Mouse (Mus musculus) left cerebral cortex, postnatal 14 days (tissue): ENCODE measurements around the gene Hist1h1b. TPM values are rescaled to one million over a fixed set of nuclear protein-coding genes. Genes with fewer than 3 reads are reported as not detected.
"Not testable (repeated sequence)": the region's sequence is repeated elsewhere in the genome, so short reads cannot be mapped to it uniquely, and the experiment has no call there.

Source experiments
- DNase-seq, 2 experiments: peaks; one replicate each; pipeline ENCODE4 v3.0.0; 2021 to 2022; ENCODE audit warnings: low spot score in 2 of 2, mixed read lengths in 1 of 2
- intact Hi-C: fragments of 180-260 bp; cut with DNase I; formaldehyde crosslinking; loops from one replicate; pipeline ENCODE4 v1.15.1; 2025
- total RNA-seq, 2 experiments: library from RNA; stranded (reverse); gene quantifications; 2 replicates each; pipeline ENCODE4 v1.2.3; 2021

Hist1h1b gene
- total RNA-seq, 2 experiments from 2014 or later, result 7.6 to 10.5 TPM

GRCm38 (mm10) chr13:21783255-21783617, 2.8 kb upstream of the Hist1h1b start, which contains the start of gene Hist1h3i:
Hist1h3i (minus strand) TSS chr13:21783370.
- intact Hi-C loops, result no loop called here
- peak; percentile 76 to 80 for DNase-seq

DNA sequence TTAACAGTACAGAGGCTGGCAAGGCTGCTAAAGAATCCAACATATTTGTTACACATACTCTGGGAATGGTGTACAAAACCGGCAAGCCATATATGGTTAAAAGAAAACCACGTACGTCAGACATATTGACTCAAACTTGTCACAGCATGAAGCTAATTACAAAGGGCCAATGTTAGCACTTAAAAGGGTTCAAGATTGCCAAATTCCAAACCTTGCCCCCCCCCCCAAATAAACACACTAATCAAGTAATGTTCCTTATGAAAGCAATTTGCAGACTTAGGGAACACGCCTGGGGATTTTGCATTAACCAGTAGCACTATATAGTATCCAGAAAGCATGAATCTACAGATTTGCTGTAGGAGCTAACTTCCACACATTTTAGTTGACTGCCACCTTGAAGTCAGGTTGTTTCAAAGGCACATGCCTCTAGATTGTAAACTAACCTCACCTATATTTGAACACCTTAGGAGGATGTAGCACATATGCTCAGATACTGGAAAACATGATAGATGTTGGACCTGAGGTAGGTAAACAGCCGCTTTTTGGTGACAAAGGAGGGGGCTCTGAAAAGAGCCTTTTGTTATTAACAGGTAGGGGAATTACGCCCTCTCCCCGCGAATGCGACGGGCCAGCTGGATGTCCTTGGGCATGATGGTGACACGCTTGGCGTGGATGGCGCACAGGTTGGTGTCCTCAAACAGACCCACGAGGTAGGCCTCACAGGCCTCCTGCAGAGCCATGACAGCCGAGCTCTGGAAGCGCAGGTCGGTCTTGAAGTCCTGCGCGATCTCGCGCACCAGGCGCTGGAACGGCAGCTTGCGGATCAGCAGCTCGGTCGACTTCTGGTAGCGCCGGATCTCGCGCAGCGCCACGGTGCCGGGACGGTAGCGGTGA, 2.2 kb upstream of the Hist1h1b start:
- DNase-seq, intact Hi-C loops: not testable (repeated sequence)

DNA sequence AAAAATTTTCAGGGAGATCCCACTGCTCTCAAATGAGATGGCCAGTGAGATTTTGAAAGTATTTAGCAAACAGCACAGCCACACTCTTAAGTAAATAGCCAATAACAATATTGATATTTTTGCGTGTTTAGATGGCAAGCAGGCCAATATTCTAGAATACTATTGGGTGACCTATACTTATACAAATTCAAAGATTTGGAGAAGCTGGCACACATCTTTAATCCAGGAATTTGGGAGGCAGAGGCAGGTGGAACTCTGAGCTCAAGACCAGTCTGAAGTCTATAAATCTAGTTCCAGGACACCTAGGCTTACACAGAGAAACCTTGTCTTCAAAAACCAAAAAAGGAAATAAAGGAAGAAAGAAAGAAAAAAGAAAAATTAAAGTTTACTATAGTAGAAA, 1.2 kb upstream of the Hist1h1b start:
- intact Hi-C loops, result no loop called here
- no peak for DNase-seq

DNA sequence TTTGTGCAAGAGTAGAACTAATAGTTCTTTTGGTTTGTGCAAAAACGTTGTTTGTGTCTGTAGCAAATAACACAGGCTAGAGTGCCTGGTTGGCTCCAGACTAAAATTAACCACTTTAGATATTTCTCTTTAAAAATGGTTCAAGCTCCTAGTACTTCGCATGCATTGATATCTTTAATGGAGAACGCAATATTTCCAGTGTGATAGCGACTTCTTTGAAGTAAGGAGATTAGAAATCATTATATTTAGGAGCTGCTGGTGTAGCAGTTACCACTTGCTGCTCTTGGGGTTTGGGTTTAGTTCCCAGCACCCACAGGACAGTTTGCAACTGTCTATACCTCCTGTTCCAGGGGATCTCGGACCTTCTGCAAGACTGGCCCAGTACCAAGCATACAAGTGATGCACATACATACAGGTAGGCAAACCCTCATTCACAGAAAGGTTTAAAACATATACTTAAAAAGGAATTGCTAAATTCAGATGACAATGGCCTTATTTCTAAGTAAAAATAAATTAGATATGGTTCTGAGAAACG, 663 bp upstream of the Hist1h1b start:
- DNase-seq, result no peak
- intact Hi-C loops, result no loop called here

DNA sequence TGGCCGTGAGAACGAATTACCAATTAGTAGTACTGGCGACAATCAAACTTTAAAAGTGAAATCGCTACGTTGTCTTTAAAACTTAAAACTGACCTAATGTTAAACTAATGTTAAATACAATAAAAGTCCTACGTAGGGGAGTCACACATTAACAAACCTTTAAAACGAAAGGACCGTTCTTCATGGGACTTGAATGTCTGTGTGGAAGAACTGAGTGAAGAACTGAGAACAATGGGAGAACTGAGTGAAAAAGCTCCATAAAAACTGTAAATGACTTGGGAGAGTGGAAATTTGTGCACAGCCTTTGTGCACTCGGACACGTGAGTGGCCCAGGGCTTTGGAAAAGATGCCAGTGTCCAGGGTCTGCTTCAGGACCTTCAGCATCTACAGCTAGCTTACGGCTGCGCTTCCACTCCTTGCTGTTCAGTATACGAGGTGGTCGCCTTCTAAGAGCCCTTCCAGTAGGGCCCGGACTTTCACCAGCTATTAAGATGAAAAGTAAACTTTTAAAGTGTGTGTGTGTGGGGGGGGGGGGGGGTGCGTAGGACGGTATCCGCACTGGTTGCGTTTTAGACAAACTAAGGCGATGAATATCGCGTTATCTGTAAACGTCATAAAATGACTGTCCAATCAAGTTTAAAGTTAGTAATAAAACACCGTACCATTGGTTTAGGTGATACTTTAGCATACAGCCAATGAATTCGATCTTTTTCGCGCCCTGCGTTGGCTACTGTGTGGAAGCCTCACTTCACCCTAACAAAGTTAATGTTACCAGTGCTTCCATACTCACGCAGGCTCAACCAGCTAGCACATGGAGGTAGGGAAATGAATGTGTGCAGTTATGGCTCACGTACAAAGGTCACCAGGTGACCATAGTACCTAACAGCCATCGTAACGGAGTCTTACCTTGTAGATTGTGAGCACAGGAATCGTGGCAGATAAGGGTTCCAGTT, 1.3 kb downstream of the Hist1h1b start:
- intact Hi-C loops, result no loop called here
- peak; percentile 75 to 91 for DNase-seq

DNA sequence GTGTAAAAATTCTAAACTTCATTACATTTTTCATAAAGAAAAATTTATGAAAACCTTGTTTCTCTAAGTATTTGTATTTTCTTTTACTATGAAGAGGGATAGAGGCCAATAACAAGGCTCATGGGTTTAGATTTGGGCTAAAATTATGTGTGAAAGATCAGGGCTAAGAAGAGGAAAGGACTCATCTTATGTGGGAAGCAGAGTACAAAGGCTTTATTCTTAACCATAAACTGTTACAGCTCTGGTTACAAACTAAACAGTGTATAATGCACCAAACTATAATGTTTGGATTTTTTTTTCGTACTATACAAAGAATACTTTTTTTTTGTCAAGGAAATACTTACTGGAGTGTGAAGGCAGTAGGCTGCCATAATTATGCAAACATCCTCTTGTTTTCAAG, 24.7 kb downstream of the Hist1h1b start:
- no peak for DNase-seq
- intact Hi-C loops, result no loop called here

GRCm38 (mm10) chr13:21754294-21755001, 26.0 kb downstream of the Hist1h1b start:
- intact Hi-C loops, result not testable (repeated sequence)
- peak in 1 of 2 experiments; percentile 31 for DNase-seq

GRCm38 (mm10) chr13:21753524-21754285, 26.7 kb downstream of the Hist1h1b start, which contains the start of the genes Hist1h2ak and Hist1h2bn:
Hist1h2ak (minus strand) TSS chr13:21753827.
Hist1h2bn (plus strand) TSS chr13:21754123.
- intact Hi-C loops, result not testable (repeated sequence)
- peak; percentile 82 to 93 for DNase-seq

- DNase-seq, result no peak
- intact Hi-C loops, result no loop called here
Observed at GRCm38 (mm10) chr13:21753051-21753523, 27.3 kb downstream of the Hist1h1b start.

GRCm38 (mm10) chr13:21752356-21752755, 28.1 kb downstream of the Hist1h1b start:
- intact Hi-C loops, result no loop called here
- DNase-seq, result no peak

DNA sequence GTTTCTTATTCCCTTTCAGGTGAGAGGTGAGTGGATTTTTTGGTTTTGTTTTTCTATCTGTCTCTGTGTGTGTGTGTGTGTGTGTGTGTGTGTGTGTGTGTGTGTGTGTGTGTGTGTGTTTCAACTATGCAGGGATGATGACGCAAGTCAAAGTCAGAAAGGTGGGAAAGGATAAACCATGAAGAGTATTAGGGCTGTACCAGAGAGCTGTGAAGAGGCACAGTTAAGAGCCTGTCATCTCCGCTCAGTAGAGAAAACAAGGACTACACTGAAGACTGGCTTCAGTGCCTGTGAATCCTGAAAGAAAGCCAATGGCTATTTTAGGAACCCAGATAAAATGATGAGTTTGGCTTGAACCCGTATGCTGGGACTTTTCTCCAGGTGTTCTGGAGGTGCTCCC, 28.6 kb downstream of the Hist1h1b start:
- intact Hi-C loops, result no loop called here

GRCm38 (mm10) chr13:21751417-21751816, 29.0 kb downstream of the Hist1h1b start:
- no peak for DNase-seq
- intact Hi-C loops, result no loop called here

More for the DNA sequence above, 28.6 kb downstream of the Hist1h1b start:
- DNase-seq, result no peak

DNA sequence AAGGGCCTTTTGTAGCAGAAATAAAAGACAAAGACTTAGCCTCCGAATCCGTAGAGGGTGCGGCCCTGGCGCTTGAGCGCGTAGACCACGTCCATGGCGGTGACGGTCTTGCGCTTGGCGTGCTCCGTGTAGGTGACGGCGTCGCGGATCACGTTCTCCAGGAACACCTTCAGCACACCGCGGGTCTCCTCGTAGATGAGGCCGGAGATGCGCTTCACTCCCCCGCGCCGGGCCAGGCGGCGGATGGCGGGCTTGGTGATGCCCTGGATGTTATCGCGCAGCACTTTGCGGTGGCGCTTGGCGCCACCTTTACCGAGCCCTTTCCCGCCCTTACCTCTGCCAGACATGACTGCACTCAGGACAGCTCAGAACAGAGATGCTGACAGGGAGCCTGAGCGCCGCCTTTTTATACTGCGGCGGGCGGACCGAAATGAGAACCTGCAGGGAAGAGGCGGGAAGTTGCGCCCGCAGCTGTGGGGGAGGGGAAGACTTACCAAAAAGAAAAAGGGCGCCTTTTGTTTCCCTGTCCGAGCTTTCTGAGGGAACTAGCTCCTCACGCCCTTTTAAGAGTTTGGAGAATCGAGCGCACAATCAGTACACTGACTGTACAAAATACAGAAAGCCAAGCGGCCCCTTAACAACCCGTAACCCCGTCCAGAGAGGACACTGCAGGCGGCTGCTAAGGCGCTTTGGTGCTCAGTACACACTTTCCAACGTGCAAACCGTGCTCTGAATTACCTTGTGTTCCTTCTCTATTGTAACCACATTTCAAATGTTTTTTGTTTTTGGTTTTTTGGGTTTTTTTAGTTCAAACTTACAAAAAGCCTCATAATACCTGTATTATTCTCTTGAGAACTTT, 30.0 kb downstream of the Hist1h1b start, which contains the start of gene Hist1h4k:
Gene Hist1h4k (minus strand): TSS at position 347 of the 859 bp plus-strand sequence.
- intact Hi-C loops, result loop anchor here (1.0 kb wide), 1 partner anchor 15 kb away; the partner anchor contains the start of gene Hist1h4j
- peak; percentile 88 to 93 for DNase-seq

DNA sequence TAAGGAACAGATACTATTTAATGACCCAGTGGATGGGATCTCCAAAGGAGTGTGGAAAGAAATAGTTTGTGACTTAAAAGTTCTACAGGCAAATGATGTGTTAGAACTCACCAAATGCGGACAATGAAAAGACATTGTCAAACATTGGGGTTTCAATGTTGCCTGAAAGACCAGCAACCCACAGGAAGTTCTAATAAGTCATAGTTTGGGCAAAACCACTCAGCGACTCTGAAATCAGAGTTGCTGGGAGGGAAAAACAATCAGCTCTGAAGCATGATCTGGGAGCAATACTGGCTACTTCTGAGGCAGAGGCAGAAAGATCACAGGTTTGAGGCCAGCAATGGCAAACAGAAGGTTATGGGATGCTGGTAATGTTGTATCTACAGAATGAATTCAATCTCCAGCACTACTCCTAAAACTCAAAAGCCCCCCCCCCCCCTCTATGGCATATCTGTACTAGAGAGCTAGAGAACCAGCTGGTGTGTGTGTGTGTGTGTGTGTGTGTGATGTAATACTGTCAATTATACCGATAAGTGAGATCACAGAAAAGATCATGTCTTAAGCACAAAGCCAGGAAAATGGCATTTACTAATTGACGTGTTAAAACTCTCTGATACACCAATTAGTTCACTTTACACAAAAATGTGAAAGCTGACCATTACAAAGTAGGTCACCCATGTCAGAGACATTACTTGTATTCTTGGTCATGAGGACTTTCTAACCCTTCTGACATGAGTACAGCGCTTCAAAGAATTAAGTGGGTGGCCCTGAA, 30.9 kb downstream of the Hist1h1b start:
- intact Hi-C loops, result loop anchor here (1.0 kb wide), 1 partner anchor 14 kb away; the partner anchor contains the start of gene Hist1h4j
- DNase-seq, result no peak

GRCm38 (mm10) chr13:21745006-21745405, 35.4 kb downstream of the Hist1h1b start:
- intact Hi-C loops, result no loop called here
- DNase-seq, result no peak
